Mouse (Mus musculus) neutrophil, adult 65 days (primary cell): Measurements from ENCODE around the gene Adamts14. TPM values are rescaled to one million over a fixed set of nuclear protein-coding genes. Genes with fewer than 3 reads are reported as not detected.

Experiments
- total RNA-seq: library from RNA; stranded (reverse); gene quantifications from 2 replicates; pipeline ENCODE4 v1.2.4, GENCODE M21; 2023

Adamts14 gene
- 0.19 TPM in 1 of 2 replicates, not detected in the other for total RNA-seq

GRCm38 (mm10) chr10:61273081-61273843 is at the start of gene Adamts14:
TSS of gene Adamts14 (minus strand) at chr10:61273438.

GRCm38 (mm10) chr10:61297477-61297876 is 24.2 kb upstream of the Adamts14 start, which contains the start of gene Prf1:
TSS of gene Prf1 (plus strand) at chr10:61297833.

GRCm38 (mm10) chr10:61171654-61172053 is 101.6 kb downstream of the Adamts14 start, which contains the start of gene Tbata:
TSS of gene Tbata (plus strand) at chr10:61171954.

GRCm38 (mm10) chr10:61147157-61148040 is 125.8 kb downstream of the Adamts14 start, which contains the start of gene Sgpl1:
TSS of gene Sgpl1 (minus strand) at chr10:61147703.

Other genes starting within 250 kb of the Adamts14 start
- gene Pcbd1, start 184.1 kb downstream of the Adamts14 start, total RNA-seq = not detected in 2 replicates
- gene Sgpl1, start 125.7 kb downstream of the Adamts14 start, total RNA-seq = 125 and 209 TPM in 2 replicates
- not detected in 2 replicates for gene Tbata, start 101.5 kb downstream of the Adamts14 start, total RNA-seq
- not detected in 2 replicates for gene Prf1, start 24.4 kb upstream of the Adamts14 start, total RNA-seq
- 0.14 TPM in 1 of 2 replicates, not detected in the other for gene Pald1, start 110.1 kb upstream of the Adamts14 start, total RNA-seq
- not detected in 2 replicates for gene Nodal, start 144.5 kb upstream of the Adamts14 start, total RNA-seq
- gene Eif4ebp2, start 179.2 kb upstream of the Adamts14 start, total RNA-seq = 119 and 138 TPM in 2 replicates
- 4.9 TPM in 2 replicates for gene Lrrc20, start 202.4 kb upstream of the Adamts14 start, total RNA-seq